Mouse (Mus musculus) forebrain, postnatal 0 days (tissue): ENCODE measurements around the gene Ydjc. TPM values are rescaled to one million over a fixed set of nuclear protein-coding genes. Genes with fewer than 3 reads are reported as not detected.

Source experiments
- ATAC-seq: fragments of 200-750 bp; cut with Nextera tagmentation; 2 replicates; pipeline ENCODE4 v1.8.0; 2017; ENCODE audit warnings: mild to moderate bottlenecking, moderate library complexity
- DNase-seq: peaks from one replicate; pipeline ENCODE4 v3.0.0-alpha.2; 2015
- H3K27ac ChIP-seq: fragments of 300-500 bp; sonication (generic); 2 replicates; pipeline ENCODE4 v1.5.1; 2014; ENCODE audit warnings: low read depth, mild to moderate bottlenecking, antibody characterized with exemption, low read length, moderate library complexity, mixed read lengths
- H3K27me3 ChIP-seq: fragments of 300-500 bp; sonication (generic); 2 replicates; pipeline ENCODE4 v1.6.1; 2014; ENCODE audit warnings: mild to moderate bottlenecking, low read length, mixed read lengths; ENCODE audit not compliant: insufficient read depth
- H3K36me3 ChIP-seq: fragments of 300-500 bp; sonication (generic); 2 replicates; pipeline ENCODE4 v1.6.1; 2014; ENCODE audit warnings: mild to moderate bottlenecking, moderate library complexity; ENCODE audit not compliant: insufficient read depth
- H3K4me1 ChIP-seq: fragments of 300-500 bp; sonication (generic); 2 replicates; pipeline ENCODE4 v1.6.1; 2014; ENCODE audit warnings: antibody characterized with exemption; ENCODE audit not compliant: insufficient read depth
- H3K4me2 ChIP-seq: fragments of 300-500 bp; sonication (generic); 2 replicates; pipeline ENCODE4 v1.6.1; 2014; ENCODE audit warnings: low read depth, mild to moderate bottlenecking, moderate library complexity
- H3K4me3 ChIP-seq: fragments of 300-500 bp; sonication (generic); 2 replicates; pipeline ENCODE4 v1.5.1; 2014; ENCODE audit warnings: low read depth, low read length, mixed read lengths
- H3K9ac ChIP-seq: fragments of 300-500 bp; sonication (generic); 2 replicates; pipeline ENCODE4 v1.6.1; 2014; ENCODE audit warnings: mild to moderate bottlenecking
- H3K9me3 ChIP-seq: fragments of 300-500 bp; sonication (generic); 2 replicates; pipeline ENCODE4 v1.6.1; 2016; ENCODE audit warnings: low read length
- CTCF ChIP-seq: sonication (generic); IDR thresholded peaks from 2 replicates; pipeline ENCODE4 v1.5.1; 2016; ENCODE audit warnings: antibody characterized with exemption, control low read depth, low read depth
- WGBS: fragments of 180-500 bp; shearing (Covaris S2); extraction: QIAGEN DNeasy Blood & Tissue Kit; methylation state at CpG from one replicate; pipeline ENCODE4 v1.1.7; 2014; 5-methylcytosine and 5-hydroxymethylcytosine counted together
- polyA plus RNA-seq: library from polyadenylated mRNA; unstranded; fragments of >200 nt; fragmentation: Nextera tagmentation; extraction: Ambion mirVana; gene quantifications from 2 replicates; pipeline ENCODE4 v1.2.1, GENCODE M21; 2015
- total RNA-seq: library from RNA; depleted of rRNA; stranded (reverse); fragments of >200 nt; gene quantifications from 2 replicates; pipeline ENCODE4 v1.2.3, GENCODE M21; 2014

The Ydjc gene
- total and polyA plus RNA-seq, 2 experiments from 2014 or later: 44.7 to 57.4 TPM

DNA sequence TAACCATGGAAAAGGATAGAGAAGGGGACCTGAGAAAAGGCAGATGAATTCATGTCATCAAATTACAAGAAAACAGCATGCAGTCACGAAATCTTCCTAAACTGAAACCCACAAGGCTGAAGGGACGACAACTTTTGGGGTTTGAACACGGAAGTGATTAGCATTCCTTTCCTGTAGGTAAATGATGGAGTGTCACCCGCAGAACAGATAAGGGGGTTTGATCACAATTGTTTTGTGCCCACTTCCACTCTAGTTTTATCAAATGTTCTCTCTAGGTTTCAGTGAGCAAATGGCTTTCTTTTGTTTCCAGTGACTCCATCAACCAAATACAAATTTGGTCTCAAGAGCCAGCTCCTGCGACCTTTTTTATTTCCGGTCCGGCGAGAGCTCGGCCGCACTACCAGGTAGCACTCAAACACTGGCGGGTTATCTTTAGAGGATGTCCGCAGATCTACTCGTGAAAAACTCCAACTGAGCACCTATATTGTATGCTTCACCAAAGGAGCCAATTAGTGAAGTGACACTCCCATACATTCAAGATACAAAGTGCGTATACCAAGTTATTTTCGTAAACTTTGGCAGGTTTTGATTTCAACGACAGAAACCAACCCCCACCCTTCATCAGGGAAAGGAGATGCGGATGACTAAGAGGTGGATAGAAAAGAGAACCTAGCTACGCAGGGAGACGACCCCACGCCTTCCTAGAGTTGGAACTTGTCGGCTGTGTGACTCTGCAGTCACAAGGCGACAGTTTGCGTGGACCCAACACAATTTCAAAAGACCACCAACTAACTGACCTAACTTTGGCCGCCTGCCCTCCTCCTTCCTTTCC is 55.9 kb downstream of the Ydjc start:
- H3K4me1 ChIP-seq: peaks cover 14% of the 10 kb centered on the region; the same call in 1 of the 2 replicates
- H3K27ac ChIP-seq: peak overlapping the region; percentile 77
- no peaks in the 10 kb centered on the region for H3K27me3 ChIP-seq
- H3K9me3 ChIP-seq: no peaks in the 10 kb centered on the region
- no peaks in the 10 kb centered on the region for H3K36me3 ChIP-seq
- H3K9ac ChIP-seq: peak overlapping the region; percentile 97
- H3K4me3 ChIP-seq: peak overlapping the region; percentile 75
- 8% methylated on average over 24 of the region's 24 CpGs for WGBS
- DNase-seq (no peak), ATAC-seq (peak; percentile 7; the same call in 1 of the 2 replicates)
- H3K4me2 ChIP-seq: peak overlapping the region; percentile 71
- no peak for TF ChIP-seq CTCF

DNA sequence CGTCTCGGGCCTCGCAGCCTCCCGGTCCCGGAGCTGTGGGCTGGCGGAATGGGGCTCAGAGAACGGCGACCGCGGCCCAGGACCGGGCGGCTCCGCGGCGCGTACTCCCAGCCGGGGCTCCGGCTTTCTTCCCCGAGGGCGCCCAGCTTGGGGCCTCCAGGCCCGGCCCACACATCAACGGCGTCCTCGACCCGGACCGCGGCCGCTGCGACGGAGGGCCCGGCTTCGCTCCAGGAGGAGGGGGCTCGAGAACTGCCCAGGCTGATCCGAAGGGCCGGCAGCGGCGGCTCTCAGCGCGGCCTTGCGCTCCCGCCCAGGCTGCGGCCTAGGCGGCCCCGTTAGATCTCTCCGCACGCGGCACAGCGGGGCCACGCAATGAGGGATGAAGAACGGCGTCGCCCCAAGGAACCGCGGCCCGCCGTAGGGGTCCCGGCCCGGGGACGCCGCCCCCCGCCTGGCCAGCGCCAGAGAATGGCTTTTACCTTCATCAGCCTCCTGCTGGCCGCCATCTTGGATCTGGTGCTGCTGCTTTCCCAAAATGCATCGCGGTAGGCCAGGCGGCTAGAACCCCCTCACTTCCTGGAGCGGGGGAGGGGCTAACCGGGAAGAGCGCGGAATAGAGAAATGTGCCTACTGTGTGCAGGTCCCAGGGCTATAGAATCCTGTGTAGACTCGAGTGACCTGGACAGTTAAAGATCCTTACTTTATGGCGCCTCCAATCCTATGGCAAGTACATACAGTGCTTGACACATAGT is 56.7 kb downstream of the Ydjc start:
- Histone ChIP-seq H3K4me2 (peak overlapping the region; percentile 71), H3K27ac (peak overlapping the region; percentile 77), H3K4me3 (peak overlapping the region; percentile 75), H3K4me1 (peaks cover 14% of the 10 kb centered on the region; the same call in 1 of the 2 replicates), H3K36me3 (no peaks in the 10 kb centered on the region), H3K27me3 (no peaks in the 10 kb centered on the region), H3K9me3 (no peaks in the 10 kb centered on the region), H3K9ac (peak overlapping the region; percentile 97)
- peak; percentile 89 for DNase-seq
- no peak; the same call in 1 of the 2 replicates for TF ChIP-seq CTCF
- WGBS: 1% methylated on average over 61 of the region's 72 CpGs
- peak; percentile 91 for ATAC-seq

DNA sequence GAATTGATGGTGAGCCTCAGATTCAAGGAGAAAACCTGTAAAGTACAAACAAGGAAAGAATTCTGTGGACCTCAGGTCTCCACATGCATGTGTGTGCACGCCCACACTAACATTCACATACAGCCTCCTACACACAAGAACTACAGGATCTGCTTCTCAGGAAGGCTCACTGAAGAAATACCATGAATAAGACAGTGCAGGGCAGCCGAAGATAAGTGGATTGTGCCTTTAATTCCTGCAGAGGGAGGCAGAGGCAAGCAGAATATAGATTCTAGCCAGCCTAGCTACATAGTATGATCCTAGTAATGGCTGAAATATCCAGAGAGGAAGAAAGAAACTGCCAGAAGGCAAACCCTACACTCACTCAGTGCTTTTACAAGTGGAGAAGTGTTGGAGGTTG is 57.6 kb downstream of the Ydjc start:
- H3K27ac ChIP-seq: no peak overlapping the region
- TF ChIP-seq CTCF: peak; percentile 60
- peaks cover 14% of the 10 kb centered on the region; the same call in 1 of the 2 replicates for H3K4me1 ChIP-seq
- H3K27me3 ChIP-seq: no peaks in the 10 kb centered on the region
- no peak overlapping the region for H3K4me2 ChIP-seq
- H3K36me3 ChIP-seq: no peaks in the 10 kb centered on the region
- peak; percentile 51 for DNase-seq
- no peak overlapping the region for H3K9ac ChIP-seq
- H3K4me3 ChIP-seq: no peak overlapping the region
- peak; percentile 77 for ATAC-seq
- no peaks in the 10 kb centered on the region for H3K9me3 ChIP-seq
- WGBS: 63% methylated on average over 2 of the region's 2 CpGs

DNA sequence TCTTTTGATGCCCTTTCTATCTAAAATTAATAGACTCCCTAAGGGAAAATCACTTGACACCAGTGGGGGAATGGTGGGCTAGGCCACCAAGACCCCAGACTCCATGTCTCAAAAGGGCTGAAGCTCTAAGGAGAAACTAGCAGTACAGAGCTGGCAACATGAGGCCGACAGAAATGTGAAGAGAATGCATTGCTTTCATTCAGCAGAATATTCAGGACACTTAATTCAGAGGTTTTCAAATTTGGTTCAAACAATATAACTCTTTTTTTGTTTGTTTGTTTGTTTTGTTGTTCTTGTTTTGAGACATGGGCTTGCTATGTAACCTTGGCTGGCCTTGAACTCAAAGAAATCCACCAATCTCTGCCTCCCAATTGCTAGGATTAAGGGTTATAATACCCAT is 58.1 kb downstream of the Ydjc start, which contains the start of gene Ube2l3:
TSS of gene Ube2l3 (minus strand) at position 101 of the 400 bp plus-strand sequence.
- DNase-seq: no peak
- ATAC-seq: no peak
- peaks cover 14% of the 10 kb centered on the region; the same call in 1 of the 2 replicates for H3K4me1 ChIP-seq
- TF ChIP-seq CTCF: no peak
- H3K4me3 ChIP-seq: peak within 1 kb of the TSS; percentile 75
- H3K9me3 ChIP-seq: no peaks in the 10 kb centered on the region
- no peaks in the 10 kb centered on the region for H3K27me3 ChIP-seq
- peak within 1 kb of the TSS; percentile 71 for H3K4me2 ChIP-seq
- peak within 1 kb of the TSS; percentile 97 for H3K9ac ChIP-seq
- WGBS: 91% methylated on average over 1 of the region's 1 CpGs
- no peaks in the 10 kb centered on the region for H3K36me3 ChIP-seq
- H3K27ac ChIP-seq: peak within 1 kb of the TSS; percentile 77; the same call in 1 of the 2 replicates

DNA sequence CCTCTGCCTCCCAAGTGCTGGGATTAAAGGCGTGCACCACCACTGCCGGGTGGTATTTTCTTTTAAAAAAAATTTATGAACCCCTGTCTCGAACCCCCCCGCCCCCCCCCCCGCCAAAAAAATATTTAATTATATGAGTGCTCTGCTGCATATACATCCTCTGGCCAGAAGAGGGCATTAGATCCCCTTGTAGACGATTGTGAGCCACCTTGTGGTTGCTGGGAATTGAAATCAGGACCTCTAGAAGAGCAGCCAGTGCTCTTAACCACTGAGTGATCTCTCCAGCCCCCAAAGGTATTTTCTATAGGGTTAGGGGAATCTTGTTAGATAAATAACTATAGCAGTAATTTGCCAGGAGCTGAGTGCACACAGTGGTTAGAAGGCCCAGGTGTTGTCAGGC is 60.6 kb downstream of the Ydjc start:
- no peak overlapping the region for H3K4me3 ChIP-seq
- DNase-seq (peak; percentile 37), ATAC-seq (no peak)
- H3K27me3 ChIP-seq: no peaks in the 10 kb centered on the region
- H3K9me3 ChIP-seq: no peaks in the 10 kb centered on the region
- no peak overlapping the region for H3K4me2 ChIP-seq
- H3K27ac ChIP-seq: no peak overlapping the region
- no peaks in the 10 kb centered on the region for H3K36me3 ChIP-seq
- peak; percentile 76 for TF ChIP-seq CTCF
- H3K4me1 ChIP-seq: peaks cover 5% of the 10 kb centered on the region; the same call in 1 of the 2 replicates
- 8% methylated on average over 6 of the region's 6 CpGs for WGBS
- H3K9ac ChIP-seq: no peak overlapping the region

DNA sequence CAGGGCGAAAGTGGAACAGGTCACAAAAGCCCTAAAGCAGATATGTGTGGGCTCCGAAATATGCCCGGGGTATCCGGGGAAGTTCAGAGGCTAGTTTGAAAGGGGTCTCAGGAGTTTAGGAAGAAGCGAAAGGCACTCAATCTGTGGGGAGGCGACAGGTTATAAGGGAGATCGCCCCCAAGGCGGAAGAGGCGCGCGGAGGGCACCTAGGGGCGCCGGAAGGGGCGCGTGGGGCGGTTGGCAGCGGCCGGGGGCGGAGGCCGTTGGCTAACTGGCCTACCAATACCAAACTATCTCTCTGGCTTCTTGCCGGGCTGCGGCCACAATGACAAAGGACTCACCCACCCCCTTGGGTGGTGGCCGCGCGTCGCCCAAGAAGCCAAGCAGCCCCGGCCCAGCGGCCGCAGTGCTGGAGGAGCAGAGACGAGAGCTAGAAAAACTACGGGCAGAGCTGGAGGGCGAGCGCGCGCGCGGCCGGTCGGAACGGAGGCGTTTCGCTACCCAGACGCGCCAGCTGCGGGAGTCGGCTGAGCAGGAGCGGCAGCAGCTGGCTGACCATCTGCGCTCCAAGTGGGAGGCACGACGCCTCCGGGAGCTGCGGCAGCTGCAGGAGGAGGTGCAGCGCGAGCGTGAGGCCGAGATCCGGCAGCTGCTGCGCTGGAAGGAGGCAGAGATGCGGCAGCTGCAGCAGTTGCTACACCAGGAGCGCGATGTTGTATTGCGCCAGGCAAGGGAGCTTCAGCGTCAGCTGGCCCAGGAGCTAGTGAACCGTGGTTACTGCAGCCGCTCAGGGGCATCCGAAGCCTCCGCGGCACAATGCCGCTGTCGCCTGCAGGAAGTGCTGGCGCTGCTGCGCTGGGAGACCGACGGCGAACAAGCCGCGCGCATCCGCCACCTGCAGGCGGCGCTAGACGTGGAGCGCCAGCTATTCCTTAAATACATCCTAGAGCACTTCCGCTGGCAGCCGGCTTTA is 64.3 kb downstream of the Ydjc start, which contains the start of gene Rimbp3:
TSS of gene Rimbp3 (plus strand) at position 215 of the 973 bp plus-strand sequence.
- peak within 1 kb of the TSS; percentile 70 for H3K4me3 ChIP-seq
- H3K9ac ChIP-seq: peak within 1 kb of the TSS; percentile 78
- 0 out of 2 replicates have a peak, but pooled peaks cover 6% of the 10 kb centered on the region for H3K4me1 ChIP-seq
- peak; percentile 90 for ATAC-seq
- no peaks in the 10 kb centered on the region for H3K36me3 ChIP-seq
- H3K9me3 ChIP-seq: no peaks in the 10 kb centered on the region
- no peaks in the 10 kb centered on the region; the same call in 1 of the 2 replicates for H3K27me3 ChIP-seq
- H3K4me2 ChIP-seq: peak within 1 kb of the TSS; percentile 97
- 2% methylated on average over 85 of the region's 85 CpGs for WGBS
- peak within 1 kb of the TSS; percentile 87 for H3K27ac ChIP-seq
- peak; percentile 95 for DNase-seq
- TF ChIP-seq CTCF: peak; percentile 90
